Mouse (Mus musculus) bone marrow, adult 2 months (tissue): ENCODE results near the gene Abhd14b.

Experiments used
- CTCF ChIP-seq: fragments of 200-500 bp; IDR thresholded peaks from 2 replicates; pipeline ENCODE4 v1.5.1; 2011; ENCODE audit warnings: low read length, control low read depth; ENCODE audit not compliant: control insufficient read depth, insufficient read depth
- POLR2A ChIP-seq: fragments of 200-500 bp; IDR thresholded peaks from 2 replicates; pipeline ENCODE4 v1.6.1; 2011; ENCODE audit warnings: low read depth, mild to moderate bottlenecking, control low read depth, low read length, borderline replicate concordance; ENCODE audit not compliant: control insufficient read depth

DNA sequence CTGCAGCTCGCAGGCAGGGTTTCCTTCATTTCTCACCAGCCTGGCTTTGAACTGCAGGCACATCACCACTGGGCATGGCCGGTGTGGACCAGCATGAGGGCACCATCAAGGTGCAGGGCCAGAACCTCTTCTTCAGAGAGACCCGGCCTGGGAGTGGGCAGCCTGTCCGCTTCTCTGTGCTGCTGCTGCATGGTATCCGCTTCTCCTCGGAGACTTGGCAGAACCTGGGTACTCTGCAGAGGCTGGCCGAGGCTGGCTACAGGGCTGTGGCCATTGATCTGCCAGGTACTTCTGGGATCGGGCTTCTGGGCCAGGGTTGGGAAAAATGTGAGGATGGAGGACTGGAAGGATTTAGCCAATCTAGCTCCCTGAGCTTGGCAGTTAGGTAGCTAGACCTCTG, 2.7 kb downstream of the Abhd14b start:
- TF ChIP-seq CTCF (no peak), POLR2A (no peak)
